Mouse (Mus musculus): ENCODE results near the gene Gm20388.

GRCm38 (mm10) chr8:124156324-124156723 lies 4245.7 kb downstream of the Gm20388 start:
- no peak for TF ChIP-seq GATA1 (IDR thresholded peaks at IDR 0.05; ENCODE audit: borderline replicate concordance, low read length)
- TF ChIP-seq CTCF (IDR thresholded peaks at IDR 0.05; ENCODE audit: low read depth, low read length) = no peak
- no peak for TF ChIP-seq TAL1 (conservative IDR thresholded peaks at IDR 0.05; ENCODE audit: low read depth, low read length)
- TF ChIP-seq POLR2AphosphoS5 (IDR thresholded peaks at IDR 0.05; ENCODE audit: insufficient replicate concordance, low read depth, low read length) = no peak

Data from G1E (cell line).